Mouse (Mus musculus) neural tube, embryonic 11.5 days (tissue): ENCODE measurements at regions not wholly inside any gene's neighbourhood (a gene's known extent, or its start where the extent isn't known, plus 50 kb on each side); places are given as distances from the start of the nearest gene placed in this dataset.

Experiments
- ATAC-seq: fragments of 200-750 bp; cut with Nextera tagmentation; 2 replicates; pipeline ENCODE4 v1.8.0; 2017; ENCODE audit warnings: moderate number of reproducible peaks, mild to moderate bottlenecking, moderate TSS enrichment, moderate library complexity; ENCODE audit not compliant: insufficient read depth, low FRiP score, low TSS enrichment
- DNase-seq: peaks from one replicate; pipeline ENCODE4 v3.0.0-alpha.2; 2015; ENCODE audit warnings: low spot score
- H3K27ac ChIP-seq: fragments of 300-500 bp; sonication (generic); 2 replicates; pipeline ENCODE4 v1.5.1; 2014; ENCODE audit warnings: low read depth, mild to moderate bottlenecking, low read length
- H3K27me3 ChIP-seq: fragments of 300-500 bp; sonication (generic); 2 replicates; pipeline ENCODE4 v1.6.1; 2014; ENCODE audit warnings: mild to moderate bottlenecking, low read length, mixed read lengths; ENCODE audit not compliant: control insufficient read depth, insufficient read depth
- H3K36me3 ChIP-seq: fragments of 300-500 bp; sonication (generic); 2 replicates; pipeline ENCODE4 v1.6.1; 2014; ENCODE audit warnings: mild to moderate bottlenecking, low read length, moderate library complexity, mixed read lengths; ENCODE audit not compliant: control insufficient read depth, insufficient read depth
- H3K4me1 ChIP-seq: fragments of 300-500 bp; sonication (generic); 2 replicates; pipeline ENCODE4 v1.6.1; 2014; ENCODE audit warnings: low read length, mixed read lengths; ENCODE audit not compliant: control insufficient read depth, insufficient read depth
- H3K4me2 ChIP-seq: fragments of 300-500 bp; sonication (generic); 2 replicates; pipeline ENCODE4 v1.6.1; 2014; ENCODE audit warnings: low read depth, mild to moderate bottlenecking, moderate library complexity
- H3K4me3 ChIP-seq: fragments of 300-500 bp; sonication (generic); 2 replicates; pipeline ENCODE4 v1.5.1; 2014; ENCODE audit warnings: low read depth, low read length
- H3K9ac ChIP-seq: fragments of 300-500 bp; sonication (generic); 2 replicates; pipeline ENCODE4 v1.6.1; 2014; ENCODE audit warnings: mild to moderate bottlenecking, low read length
- H3K9me3 ChIP-seq: fragments of 300-500 bp; sonication (generic); 2 replicates; pipeline ENCODE4 v1.6.1; 2016; ENCODE audit warnings: low read length; ENCODE audit not compliant: control insufficient read depth
- WGBS: fragments of 180-500 bp; shearing (Covaris S2); extraction: QIAGEN DNeasy Blood & Tissue Kit; methylation state at CpG from one replicate; pipeline ENCODE4 v1.1.7; 2014; 5-methylcytosine and 5-hydroxymethylcytosine counted together

DNA sequence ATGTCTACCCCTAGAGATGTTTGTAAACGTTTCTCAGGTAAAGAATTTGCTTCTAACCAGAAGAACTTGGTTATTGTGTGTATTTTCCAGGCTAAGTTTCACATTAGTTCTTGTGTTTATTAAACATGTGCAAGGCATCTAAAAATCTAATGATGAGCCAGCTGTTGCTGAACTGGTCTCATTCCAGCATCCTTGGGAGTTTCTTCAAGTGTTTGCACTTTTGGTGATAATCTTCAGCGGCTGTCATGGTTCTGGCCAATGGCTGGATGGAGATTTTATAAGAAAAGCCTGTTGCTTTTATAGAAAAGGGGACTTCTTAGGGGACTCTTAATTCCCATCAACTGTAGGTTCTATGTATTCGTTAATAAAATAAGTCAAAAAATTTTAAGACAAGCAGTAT is 229.1 kb downstream of the Gm11146 start:
- Histone ChIP-seq H3K27me3 (no peaks in the 10 kb centered on the region), H3K4me2 (no peak overlapping the region), H3K36me3 (no peaks in the 10 kb centered on the region), H3K4me3 (no peak overlapping the region), H3K9me3 (no peaks in the 10 kb centered on the region), H3K27ac (no peak overlapping the region), H3K9ac (no peak overlapping the region), H3K4me1 (no peaks in the 10 kb centered on the region)
- 89% methylated on average over 3 of the region's 3 CpGs for WGBS
- DNase-seq: no peak
- ATAC-seq: no peak

DNA sequence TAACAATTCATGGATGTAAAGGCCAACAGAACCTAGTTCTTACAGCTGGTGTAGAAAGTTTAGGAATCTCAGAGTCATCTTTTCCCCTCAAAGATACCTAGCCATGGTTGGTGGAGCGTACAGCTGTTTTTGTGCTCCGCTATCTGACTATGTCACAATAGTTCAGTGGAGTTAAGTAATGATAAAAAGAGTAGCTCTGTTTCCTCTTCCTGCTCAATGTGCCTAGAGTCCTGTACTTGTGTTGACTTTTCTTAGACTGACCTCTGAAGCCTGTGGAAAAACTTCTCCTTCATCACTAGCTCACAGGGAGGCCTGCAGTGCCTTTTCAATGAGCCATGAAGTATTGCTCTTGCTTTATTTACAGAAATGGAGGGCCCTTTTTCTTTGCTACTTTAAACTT is 232.1 kb downstream of the Gm11146 start:
- ATAC-seq (no peak), DNase-seq (no peak)
- Histone ChIP-seq H3K27me3 (no peaks in the 10 kb centered on the region), H3K9ac (no peak overlapping the region), H3K36me3 (no peaks in the 10 kb centered on the region), H3K4me1 (no peaks in the 10 kb centered on the region), H3K9me3 (no peaks in the 10 kb centered on the region), H3K27ac (no peak overlapping the region), H3K4me3 (no peak overlapping the region), H3K4me2 (no peak overlapping the region)
- 77% methylated on average over 2 of the region's 2 CpGs for WGBS

DNA sequence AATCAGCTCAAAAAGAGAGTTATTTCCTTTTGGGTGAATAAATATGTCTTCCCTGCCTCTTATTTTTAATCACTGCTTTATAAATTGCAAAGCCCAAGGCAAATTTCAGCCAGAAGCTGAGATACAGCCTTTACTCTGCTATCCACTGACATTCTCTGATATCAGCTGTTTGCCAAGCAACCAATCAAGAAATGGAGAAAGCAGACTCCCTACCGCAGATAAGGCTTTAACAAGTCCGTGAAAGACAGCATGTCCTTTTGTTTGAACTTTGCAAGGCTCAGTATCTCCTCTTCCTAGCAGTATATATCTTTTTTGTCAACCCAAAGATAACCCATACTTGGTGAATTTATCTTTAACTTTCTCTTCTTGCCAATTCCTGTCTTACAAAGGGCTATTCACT is 236.6 kb downstream of the Gm11146 start:
- Histone ChIP-seq H3K36me3 (no peaks in the 10 kb centered on the region), H3K9me3 (no peaks in the 10 kb centered on the region), H3K4me1 (peaks cover under 1% of the 10 kb centered on the region; the same call in 1 of the 2 replicates), H3K4me3 (no peak overlapping the region), H3K4me2 (no peak overlapping the region), H3K27me3 (no peaks in the 10 kb centered on the region), H3K27ac (no peak overlapping the region), H3K9ac (no peak overlapping the region)
- no peak for DNase-seq
- 66% methylated on average over 2 of the region's 2 CpGs for WGBS
- no peak for ATAC-seq

DNA sequence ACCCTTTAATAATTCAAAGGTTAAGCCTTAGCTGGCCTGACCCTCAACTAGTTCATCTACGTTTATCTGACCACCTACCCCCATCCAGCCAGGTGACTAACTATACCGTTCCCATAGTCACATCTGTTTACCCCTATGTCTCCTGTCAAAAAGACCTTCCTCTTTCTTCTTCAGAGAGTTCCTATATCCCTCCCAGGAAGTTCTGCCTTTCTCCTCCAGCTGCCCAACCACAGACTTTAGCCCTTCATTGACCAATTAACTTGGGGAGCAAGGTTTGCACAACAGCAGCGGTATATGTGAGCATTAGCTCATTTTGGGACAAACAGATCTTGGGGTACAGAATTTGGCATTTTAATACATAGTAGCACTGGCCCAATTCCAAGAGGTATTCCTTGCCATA is 237.5 kb downstream of the Gm11146 start:
- WGBS: 90% methylated on average over 3 of the region's 3 CpGs
- Histone ChIP-seq H3K9me3 (no peaks in the 10 kb centered on the region), H3K36me3 (no peaks in the 10 kb centered on the region), H3K9ac (no peak overlapping the region), H3K27ac (no peak overlapping the region), H3K27me3 (no peaks in the 10 kb centered on the region), H3K4me3 (no peak overlapping the region), H3K4me2 (no peak overlapping the region), H3K4me1 (peaks cover 3% of the 10 kb centered on the region; the same call in 1 of the 2 replicates)
- DNase-seq (no peak), ATAC-seq (no peak)

DNA sequence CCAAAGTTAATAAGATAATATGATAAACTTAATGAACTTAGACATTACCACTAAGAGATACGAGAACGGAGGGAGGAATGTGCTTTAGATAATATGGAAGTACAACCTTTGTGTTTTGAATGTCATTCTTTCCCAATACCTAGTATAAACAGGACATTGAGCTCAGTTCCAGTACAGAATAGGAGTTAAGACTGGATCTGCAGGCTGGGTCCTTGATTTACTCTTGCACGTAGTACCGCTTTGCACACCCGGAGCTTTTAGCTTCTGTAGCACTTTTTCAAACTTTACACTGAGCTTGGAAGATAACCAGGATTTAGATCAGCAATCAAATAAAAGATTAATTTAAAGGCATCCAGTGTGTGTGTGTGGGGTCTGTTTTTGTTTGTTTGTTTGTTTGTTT is 242.7 kb downstream of the Gm11146 start:
- Histone ChIP-seq H3K4me2 (no peak overlapping the region), H3K9ac (no peak overlapping the region), H3K4me3 (no peak overlapping the region), H3K27ac (no peak overlapping the region), H3K27me3 (no peaks in the 10 kb centered on the region), H3K36me3 (no peaks in the 10 kb centered on the region), H3K4me1 (peaks cover 3% of the 10 kb centered on the region; the same call in 1 of the 2 replicates), H3K9me3 (no peaks in the 10 kb centered on the region)
- DNase-seq: no peak
- 88% methylated on average over 5 of the region's 5 CpGs for WGBS
- ATAC-seq: no peak

DNA sequence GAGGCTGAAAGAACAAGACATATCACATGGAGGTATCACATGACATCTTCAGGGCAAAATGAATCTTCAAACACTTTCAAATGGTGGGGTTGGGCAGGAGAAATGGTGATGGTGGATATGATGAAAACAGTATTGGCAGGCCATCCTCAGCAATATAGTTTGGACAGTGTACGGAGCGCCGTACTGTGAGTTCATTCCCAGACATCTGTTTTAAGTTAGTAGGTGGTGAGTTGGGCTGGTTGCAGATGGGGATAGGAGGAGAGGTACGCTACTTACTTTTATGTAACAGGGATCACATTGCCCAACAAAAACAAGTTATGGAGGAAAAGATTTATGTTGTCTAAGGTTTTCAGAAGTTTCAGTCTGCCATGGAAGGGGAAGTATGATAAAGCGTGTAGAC is 246.6 kb downstream of the Gm11146 start:
- 63% methylated on average over 5 of the region's 5 CpGs for WGBS
- Histone ChIP-seq H3K4me1 (peaks cover 2% of the 10 kb centered on the region; the same call in 1 of the 2 replicates), H3K27me3 (no peaks in the 10 kb centered on the region), H3K9ac (no peak overlapping the region), H3K4me2 (no peak overlapping the region), H3K36me3 (no peaks in the 10 kb centered on the region), H3K27ac (0 out of 2 replicates have a peak overlapping the region, but pooled peaks have one; percentile 14), H3K9me3 (no peaks in the 10 kb centered on the region), H3K4me3 (no peak overlapping the region)
- ATAC-seq: no peak
- DNase-seq: no peak

DNA sequence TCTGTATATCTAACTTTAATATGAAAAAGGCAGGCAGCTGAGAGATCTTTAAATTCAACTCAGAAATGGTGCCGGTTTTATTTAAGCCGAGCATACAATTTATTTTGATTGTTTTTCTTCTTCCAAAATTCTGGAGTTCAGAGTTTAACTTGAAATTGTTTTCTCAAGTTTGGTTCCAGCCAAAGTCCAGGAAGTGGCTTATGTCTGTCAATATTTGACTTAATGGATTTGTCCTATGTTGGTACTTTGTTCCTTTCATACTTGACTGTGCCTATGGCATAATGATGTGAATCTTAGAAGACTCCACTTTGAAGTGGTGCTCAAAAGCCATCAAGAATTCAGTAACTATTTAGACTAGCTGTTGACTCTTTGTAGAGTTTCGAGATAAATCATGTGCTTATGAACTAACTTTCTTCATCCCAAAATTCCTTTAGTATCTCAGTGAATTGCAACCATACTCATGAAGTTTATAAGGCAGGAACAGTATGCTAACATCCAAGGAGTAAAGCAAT is 247.6 kb downstream of the Gm11146 start:
- no peaks in the 10 kb centered on the region for H3K27me3 ChIP-seq
- H3K9ac ChIP-seq: no peak overlapping the region
- H3K9me3 ChIP-seq: no peaks in the 10 kb centered on the region
- ATAC-seq (no peak), DNase-seq (no peak)
- 93% methylated on average over 3 of the region's 3 CpGs for WGBS
- no peak overlapping the region for H3K4me3 ChIP-seq
- H3K4me2 ChIP-seq: no peak overlapping the region
- H3K4me1 ChIP-seq: no peaks in the 10 kb centered on the region; the same call in 1 of the 2 replicates
- no peak overlapping the region for H3K27ac ChIP-seq
- no peaks in the 10 kb centered on the region for H3K36me3 ChIP-seq

DNA sequence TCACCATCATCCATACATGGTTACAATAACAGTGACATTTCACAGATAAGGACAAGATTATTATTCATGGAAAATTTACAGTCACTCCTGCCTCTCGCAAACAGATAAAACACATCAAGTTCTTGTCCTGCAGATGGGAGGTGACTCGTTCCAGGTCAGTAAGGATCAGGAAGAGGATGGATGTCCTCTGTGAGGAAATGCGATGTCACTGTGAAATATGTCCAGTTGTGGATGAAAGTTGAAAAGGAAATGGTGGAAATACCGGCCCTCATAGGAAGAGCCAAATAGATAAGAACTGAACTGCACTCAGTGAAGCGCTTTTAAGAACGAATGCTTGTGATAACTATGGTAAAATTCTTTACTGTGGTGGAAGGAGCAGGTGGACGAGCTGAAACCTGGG is 255.8 kb downstream of the Gm11146 start:
- no peaks in the 10 kb centered on the region for H3K4me1 ChIP-seq
- no peak for DNase-seq
- H3K4me3 ChIP-seq: no peak overlapping the region
- no peaks in the 10 kb centered on the region for H3K9me3 ChIP-seq
- WGBS: 88% methylated on average over 7 of the region's 7 CpGs
- no peak overlapping the region for H3K9ac ChIP-seq
- ATAC-seq: no peak
- no peak overlapping the region for H3K4me2 ChIP-seq
- no peaks in the 10 kb centered on the region for H3K27me3 ChIP-seq
- no peak overlapping the region for H3K27ac ChIP-seq
- no peaks in the 10 kb centered on the region for H3K36me3 ChIP-seq

DNA sequence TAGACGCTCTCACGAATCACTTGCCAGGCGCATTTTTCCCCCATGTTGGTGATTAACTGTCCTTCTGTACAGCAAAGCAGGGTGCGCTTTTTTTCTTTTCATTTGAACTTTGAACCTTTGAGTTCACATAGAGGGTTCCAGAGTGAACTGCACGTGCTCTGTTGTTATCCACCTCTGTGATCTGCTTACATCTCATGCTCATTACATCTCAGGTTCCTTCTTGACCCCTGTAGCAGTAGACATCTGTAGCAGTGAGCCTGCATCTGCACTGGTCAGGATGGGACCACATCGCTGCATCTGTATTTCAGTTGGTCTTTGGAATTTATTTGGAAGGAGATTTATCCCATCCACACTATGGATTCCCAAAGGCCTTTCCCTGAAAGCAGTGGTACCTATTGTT is 269.6 kb downstream of the Gm11146 start:
- H3K4me3 ChIP-seq: peak overlapping the region; percentile 24
- DNase-seq (no peak), ATAC-seq (no peak)
- H3K27ac ChIP-seq: no peak overlapping the region
- no peaks in the 10 kb centered on the region for H3K27me3 ChIP-seq
- H3K9me3 ChIP-seq: no peaks in the 10 kb centered on the region
- H3K36me3 ChIP-seq: 0 out of 2 replicates have a peak, but pooled peaks cover 2% of the 10 kb centered on the region
- WGBS: 39% methylated on average over 6 of the region's 6 CpGs
- peak overlapping the region; percentile 35 for H3K4me2 ChIP-seq
- H3K4me1 ChIP-seq: peaks cover 8% of the 10 kb centered on the region
- H3K9ac ChIP-seq: peak overlapping the region; percentile 23; the same call in 1 of the 2 replicates
